Mouse (Mus musculus) gonadal fat pad, adult 2 months (tissue): Measurements from ENCODE around the gene Zfp114. TPM values are rescaled to one million over a fixed set of nuclear protein-coding genes. Genes with fewer than 3 reads are reported as not detected.

Experiments used
- polyA plus RNA-seq: library from polyadenylated mRNA; depleted of rRNA; stranded (reverse); fragments of >200 nt; gene quantifications from 2 replicates; pipeline ENCODE4 v1.2.3, GENCODE M21; 2012; rRNA removed

Gene Zfp114
- polyA plus RNA-seq, 1 experiment = 0.27 TPM

Other genes starting within 250 kb of the Zfp114 start
- gene Vmn1r179, start 248.1 kb upstream of the Zfp114 start, polyA plus RNA-seq = not detected in 2 replicates
- not detected in 2 replicates for gene Vmn1r180, start 224.4 kb upstream of the Zfp114 start, polyA plus RNA-seq
- gene Vmn1r181, start 200.4 kb upstream of the Zfp114 start, polyA plus RNA-seq = not detected in 2 replicates
- not detected in 2 replicates for gene V1rd19, start 173.4 kb upstream of the Zfp114 start, polyA plus RNA-seq
- not detected in 2 replicates for gene Vmn1r183, start 121.8 kb upstream of the Zfp114 start, polyA plus RNA-seq
- gene Zfp180, start 93.1 kb upstream of the Zfp114 start, polyA plus RNA-seq = 13.1 and 14.2 TPM in 2 replicates
- gene Zfp112, start 62.7 kb upstream of the Zfp114 start, polyA plus RNA-seq = 2.6 TPM in 2 replicates
- 6.0 and 6.7 TPM in 2 replicates for gene Zfp235, start 40.9 kb upstream of the Zfp114 start, polyA plus RNA-seq
- 3.0 and 3.6 TPM in 2 replicates for gene Zfp111, start 36.4 kb downstream of the Zfp114 start, polyA plus RNA-seq
- gene Zfp109, start 62.5 kb downstream of the Zfp114 start, polyA plus RNA-seq = 1.6 TPM in 2 replicates
- gene Zfp108, start 79.7 kb downstream of the Zfp114 start, polyA plus RNA-seq = 1.8 and 1.9 TPM in 2 replicates
- 2.4 and 3.2 TPM in 2 replicates for gene Zfp93, start 95.4 kb downstream of the Zfp114 start, polyA plus RNA-seq
- gene Zfp61, start 126.2 kb downstream of the Zfp114 start, polyA plus RNA-seq = 9.0 and 9.8 TPM in 2 replicates
- 7.2 and 7.4 TPM in 2 replicates for gene Zfp94, start 141.6 kb downstream of the Zfp114 start, polyA plus RNA-seq
- gene Tescl, start 158.9 kb downstream of the Zfp114 start, polyA plus RNA-seq = 1.5 and 8.3 TPM in 2 replicates
- 0.04 TPM in 1 of 2 replicates, not detected in the other for gene Lypd5, start 174.1 kb downstream of the Zfp114 start, polyA plus RNA-seq
- gene Kcnn4, start 195.2 kb downstream of the Zfp114 start, polyA plus RNA-seq = 7.3 and 10.2 TPM in 2 replicates
- 51.5 and 58.6 TPM in 2 replicates for gene Smg9, start 224.6 kb downstream of the Zfp114 start, polyA plus RNA-seq